ENCODE assay signal across 8 mouse cellular contexts in the genomic region with DNA sequence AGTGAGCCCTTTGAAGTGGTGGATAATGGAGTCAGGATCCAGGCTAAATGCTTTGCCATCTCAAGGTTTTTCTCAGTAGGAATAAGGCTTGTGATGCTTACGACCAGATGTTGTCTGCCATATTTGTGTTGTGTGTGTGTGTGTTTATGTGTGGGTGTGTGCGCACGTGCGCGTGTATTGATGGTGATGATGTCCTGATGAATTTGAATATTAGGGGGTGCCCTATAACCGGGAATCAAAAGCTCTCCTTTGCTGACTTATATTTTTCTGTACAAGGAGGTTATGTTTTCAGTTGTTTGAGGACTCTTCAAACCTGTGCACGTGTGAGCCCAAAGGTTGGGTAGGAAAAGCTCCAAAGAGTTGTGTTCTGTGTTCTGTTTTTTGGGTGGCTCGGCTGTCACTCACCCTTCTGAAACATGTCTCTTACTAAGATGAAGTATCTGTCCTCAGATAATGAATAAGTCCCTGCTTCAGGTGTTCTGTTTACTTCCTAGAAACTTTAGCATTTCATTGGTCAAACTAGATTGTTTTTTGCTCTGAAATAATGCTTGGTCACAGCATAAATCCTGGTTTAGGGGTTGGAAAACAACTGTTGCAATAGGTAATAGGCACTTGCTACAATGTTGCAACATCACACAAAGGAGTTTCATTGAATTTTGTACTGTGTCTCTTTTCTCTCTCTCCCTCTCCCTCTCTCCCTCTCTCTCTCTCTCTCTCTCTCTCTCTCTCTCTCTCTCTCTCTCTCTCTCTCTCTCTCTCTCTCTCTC. TPM values are rescaled to one million over a fixed set of nuclear protein-coding genes. Genes with fewer than 3 reads are reported as not detected.
DNase-seq lines count a peak whose midpoint lies in the region; ATAC-seq and TF ChIP-seq lines count a peak whose summit lies in the region.

No protein-coding gene starts in this region.

- peak overlapping the region; percentile 82 for H3K4me3 ChIP-seq in left cerebral cortex, adult 2 months
- peak overlapping the region; percentile 66 for H3K4me3 ChIP-seq in embryonic facial prominence, embryonic 10.5 days
- H3K4me3 ChIP-seq in intestine, embryonic 16.5 days (ENCODE audit: low read length) = peak overlapping the region; percentile 66
- H3K4me3 ChIP-seq in neural tube, embryonic 14.5 days (ENCODE audit: low read depth, low read length) = peak overlapping the region; percentile 79

- H3K27me3 ChIP-seq in embryonic facial prominence, embryonic 10.5 days (replicated peaks; ENCODE audit: low read depth, poor library complexity, severe bottlenecking) = peaks cover 21% of the 10 kb centered on the region
- no peaks in the 10 kb centered on the region for H3K27me3 ChIP-seq in intestine, embryonic 16.5 days (replicated peaks; ENCODE audit: control insufficient read depth, insufficient read depth, low read length)
- H3K27me3 ChIP-seq in neural tube, embryonic 14.5 days (ENCODE audit: control insufficient read depth, insufficient read depth, low read length) = no peaks in the 10 kb centered on the region

- no peak for TF ChIP-seq CTCF in left cerebral cortex, adult 2 months (IDR thresholded peaks at IDR 0.05)

- no peak for ATAC-seq in intestine, embryonic 16.5 days
- 0 out of 2 replicates have a peak, but pooled peaks have one; percentile 2 for ATAC-seq in neural tube, embryonic 14.5 days (ENCODE audit: low read depth)

- H3K36me3 ChIP-seq in embryonic facial prominence, embryonic 10.5 days (replicated peaks) = no peaks in the 10 kb centered on the region
- H3K36me3 ChIP-seq in intestine, embryonic 16.5 days (ENCODE audit: control insufficient read depth, insufficient read depth, low read length) = no peaks in the 10 kb centered on the region
- H3K36me3 ChIP-seq in neural tube, embryonic 14.5 days (ENCODE audit: control insufficient read depth, insufficient read depth, low read length) = no peaks in the 10 kb centered on the region

- H3K9ac ChIP-seq in intestine, embryonic 16.5 days (ENCODE audit: low read depth, low read length) = peak overlapping the region; percentile 87
- H3K9ac ChIP-seq in neural tube, embryonic 14.5 days (replicated peaks; ENCODE audit: low read depth, low read length) = peak overlapping the region; percentile 85

- intact Hi-C loops in left cerebral cortex, adult 2 months (cut with DNase I) = loop anchor here (2.0 kb wide), 1 partner anchor 31 kb away; a partner anchor contains a TSS
- intact Hi-C loops in left cerebral cortex, postnatal 4 days (cut with DNase I) = no loop called here

- peak overlapping the region; percentile 74 for H3K4me2 ChIP-seq in intestine, embryonic 16.5 days (ENCODE audit: low read depth, low read length)
- H3K4me2 ChIP-seq in neural tube, embryonic 14.5 days (ENCODE audit: low read depth, low read length) = peak overlapping the region; percentile 82

- peak overlapping the region; percentile 92 for H3K27ac ChIP-seq in left cerebral cortex, adult 2 months
- H3K27ac ChIP-seq in embryonic facial prominence, embryonic 10.5 days (replicated peaks) = no peak overlapping the region
- H3K27ac ChIP-seq in intestine, embryonic 16.5 days (ENCODE audit: low read length) = no peak overlapping the region; the same call in 1 of the 2 replicates
- H3K27ac ChIP-seq in neural tube, embryonic 14.5 days (ENCODE audit: low read depth, low read length) = peak overlapping the region; percentile 89

- no peak for DNase-seq in left cerebral cortex, adult 2 months (ENCODE audit: extremely low spot score in 1 of 2, low spot score in 2 of 2)
- DNase-seq in left cerebral cortex, postnatal 4 days = no peak
- no peak for DNase-seq in embryonic facial prominence, embryonic 10.5 days (ENCODE audit: low spot score)
- DNase-seq in urinary bladder, postnatal 14 days (ENCODE audit: low spot score) = no peak
- DNase-seq in ovary, postnatal 10 days (ENCODE audit: low spot score) = no peak
- no peak for DNase-seq in adrenal gland, postnatal 14 days

- no peaks in the 10 kb centered on the region for H3K9me3 ChIP-seq in embryonic facial prominence, embryonic 10.5 days
- no peaks in the 10 kb centered on the region for H3K9me3 ChIP-seq in intestine, embryonic 16.5 days (ENCODE audit: control insufficient read depth, low read length)
- H3K9me3 ChIP-seq in neural tube, embryonic 14.5 days (ENCODE audit: control insufficient read depth, low read length) = no peaks in the 10 kb centered on the region

- WGBS in embryonic facial prominence, embryonic 10.5 days = 85% methylated on average over 8 of the region's 8 CpGs
- WGBS in intestine, embryonic 16.5 days = 78% methylated on average over 8 of the region's 8 CpGs
- WGBS in neural tube, embryonic 14.5 days = 78% methylated on average over 8 of the region's 8 CpGs

- H3K4me1 ChIP-seq in embryonic facial prominence, embryonic 10.5 days = peaks cover 15% of the 10 kb centered on the region
- peaks cover under 1% of the 10 kb centered on the region; the same call in 1 of the 2 replicates for H3K4me1 ChIP-seq in intestine, embryonic 16.5 days (ENCODE audit: control insufficient read depth, insufficient read depth, low read length)
- peaks cover 5% of the 10 kb centered on the region; the same call in 1 of the 2 replicates for H3K4me1 ChIP-seq in neural tube, embryonic 14.5 days (ENCODE audit: control insufficient read depth, insufficient read depth, low read length)

RNA-seq across cellular contexts. Expression of a gene that starts 1.3 kb away (rescaled TPM):
- 10 to 100 TPM; 21.8 to 28.5 TPM for total RNA-seq in left cerebral cortex, adult 2 months (2021)
- 10 to 100 TPM; 17.9 to 19.0 TPM for total RNA-seq in left cerebral cortex, postnatal 4 days (2021)
- 3.2 TPM in 2 replicates for polyA plus RNA-seq in embryonic facial prominence, embryonic 10.5 days (2016; fragmentation: Nextera tagmentation; extraction: Ambion mirVana)
- 4.1 and 4.3 TPM in 2 replicates for polyA plus RNA-seq in intestine, embryonic 16.5 days (2015; fragmentation: Nextera tagmentation; extraction: Ambion mirVana)
- 22.1 and 22.6 TPM in 2 replicates for polyA plus RNA-seq in neural tube, embryonic 14.5 days (2014; fragmentation: Nextera tagmentation; extraction: Ambion mirVana)
- 8.1 and 11.2 TPM in 2 replicates for total RNA-seq in adrenal gland, postnatal 14 days (2021)

RNA-seq across cellular contexts. Expression of a gene that starts 7.6 kb away (rescaled TPM):
- total RNA-seq in left cerebral cortex, adult 2 months (2021) = 10 to 100 TPM; 41.8 to 45.0 TPM
- 10 to 100 TPM; 47.6 to 51.2 TPM for total RNA-seq in left cerebral cortex, postnatal 4 days (2021)
- 24.5 and 27.3 TPM in 2 replicates for polyA plus RNA-seq in embryonic facial prominence, embryonic 10.5 days (2016; fragmentation: Nextera tagmentation; extraction: Ambion mirVana)
- 15.4 and 16.2 TPM in 2 replicates for polyA plus RNA-seq in intestine, embryonic 16.5 days (2015; fragmentation: Nextera tagmentation; extraction: Ambion mirVana)
- polyA plus RNA-seq in neural tube, embryonic 14.5 days (2014; fragmentation: Nextera tagmentation; extraction: Ambion mirVana) = 33.3 and 37.9 TPM in 2 replicates
- total RNA-seq in adrenal gland, postnatal 14 days (2021) = 32.0 and 35.0 TPM in 2 replicates

RNA-seq across cellular contexts. Expression of a gene that starts 30.1 kb away (rescaled TPM):
- 10 to 100 TPM; 57.0 to 57.6 TPM for total RNA-seq in left cerebral cortex, adult 2 months (2021)
- 10 to 100 TPM; 55.8 to 59.1 TPM for total RNA-seq in left cerebral cortex, postnatal 4 days (2021)
- polyA plus RNA-seq in embryonic facial prominence, embryonic 10.5 days (2016; fragmentation: Nextera tagmentation; extraction: Ambion mirVana) = 34.0 and 34.2 TPM in 2 replicates
- polyA plus RNA-seq in intestine, embryonic 16.5 days (2015; fragmentation: Nextera tagmentation; extraction: Ambion mirVana) = 34.5 and 34.6 TPM in 2 replicates
- polyA plus RNA-seq in neural tube, embryonic 14.5 days (2014; fragmentation: Nextera tagmentation; extraction: Ambion mirVana) = 94.2 and 98.9 TPM in 2 replicates
- 39.3 and 48.9 TPM in 2 replicates for total RNA-seq in adrenal gland, postnatal 14 days (2021)

RNA-seq across cellular contexts. Expression of a gene that starts 58.8 kb away (rescaled TPM):
- total RNA-seq in left cerebral cortex, adult 2 months (2021) = not detected
- total RNA-seq in left cerebral cortex, postnatal 4 days (2021) = not detected
- polyA plus RNA-seq in embryonic facial prominence, embryonic 10.5 days (2016; fragmentation: Nextera tagmentation; extraction: Ambion mirVana) = 5.1 and 5.3 TPM in 2 replicates
- 1.5 and 3.4 TPM in 2 replicates for polyA plus RNA-seq in intestine, embryonic 16.5 days (2015; fragmentation: Nextera tagmentation; extraction: Ambion mirVana)
- polyA plus RNA-seq in neural tube, embryonic 14.5 days (2014; fragmentation: Nextera tagmentation; extraction: Ambion mirVana) = 0.27 and 0.73 TPM in 2 replicates
- 2.0 and 10.3 TPM in 2 replicates for total RNA-seq in adrenal gland, postnatal 14 days (2021)

Comparison
In these comparisons a context has a peak if more than half of its experiments do, and no peak if none do; other contexts are left out.
1. H3K27ac ChIP-seq: peak in left cerebral cortex, adult 2 months (single experiment) and neural tube, embryonic 14.5 days (single experiment); none in embryonic facial prominence, embryonic 10.5 days (single experiment) and intestine, embryonic 16.5 days (single experiment).
2. Peak in every context shown above with its lines, with median percentiles within 50 percentile points of each other: H3K4me3 ChIP-seq.